Mouse (Mus musculus) limb, embryonic 15.5 days (tissue): ENCODE measurements around the gene Rgs8. TPM values are rescaled to one million over a fixed set of nuclear protein-coding genes. Genes with fewer than 3 reads are reported as not detected.

ENCODE experiments used
- ATAC-seq: fragments of 200-750 bp; cut with Nextera tagmentation; 2 replicates; pipeline ENCODE4 v1.8.0; 2017; ENCODE audit warnings: low read depth, moderate TSS enrichment; ENCODE audit not compliant: insufficient number of reproducible peaks, low FRiP score, low TSS enrichment
- H3K27ac ChIP-seq: fragments of 300-500 bp; sonication (generic); 2 replicates; pipeline ENCODE4 v1.5.1; 2015; ENCODE audit warnings: moderate library complexity, mild to moderate bottlenecking, inconsistent platforms
- H3K27me3 ChIP-seq: fragments of 300-500 bp; sonication (generic); 2 replicates; pipeline ENCODE4 v1.6.1; 2015; ENCODE audit warnings: inconsistent platforms
- H3K36me3 ChIP-seq: fragments of 300-500 bp; sonication (generic); 2 replicates; pipeline ENCODE4 v1.6.1; 2015; ENCODE audit warnings: inconsistent platforms
- H3K4me1 ChIP-seq: fragments of 300-500 bp; sonication (generic); 2 replicates; pipeline ENCODE4 v1.6.1; 2015; ENCODE audit warnings: inconsistent platforms
- H3K4me2 ChIP-seq: fragments of 300-500 bp; sonication (generic); 2 replicates; pipeline ENCODE4 v1.6.1; 2015; ENCODE audit warnings: mild to moderate bottlenecking, inconsistent platforms
- H3K4me3 ChIP-seq: fragments of 300-500 bp; sonication (generic); 2 replicates; pipeline ENCODE4 v1.5.1; 2015; ENCODE audit warnings: mild to moderate bottlenecking, inconsistent platforms
- H3K9ac ChIP-seq: fragments of 300-500 bp; sonication (generic); 2 replicates; pipeline ENCODE4 v1.6.1; 2015; ENCODE audit warnings: inconsistent platforms
- H3K9me3 ChIP-seq: fragments of 300-500 bp; sonication (generic); 2 replicates; pipeline ENCODE4 v1.6.1; 2016; ENCODE audit warnings: inconsistent platforms
- WGBS: fragments of 180-500 bp; shearing (Covaris S2); methylation state at CpG from one replicate; pipeline ENCODE4 v1.1.7; 2015; 5-methylcytosine and 5-hydroxymethylcytosine counted together
- polyA plus RNA-seq: library from polyadenylated mRNA; unstranded; fragments of >200 nt; fragmentation: Nextera tagmentation; extraction: Ambion mirVana; gene quantifications from 2 replicates; pipeline ENCODE4 v1.2.1, GENCODE M21; 2015

The Rgs8 gene
- polyA plus RNA-seq, 1 experiment from 2014 or later: 0.91 TPM

DNA sequence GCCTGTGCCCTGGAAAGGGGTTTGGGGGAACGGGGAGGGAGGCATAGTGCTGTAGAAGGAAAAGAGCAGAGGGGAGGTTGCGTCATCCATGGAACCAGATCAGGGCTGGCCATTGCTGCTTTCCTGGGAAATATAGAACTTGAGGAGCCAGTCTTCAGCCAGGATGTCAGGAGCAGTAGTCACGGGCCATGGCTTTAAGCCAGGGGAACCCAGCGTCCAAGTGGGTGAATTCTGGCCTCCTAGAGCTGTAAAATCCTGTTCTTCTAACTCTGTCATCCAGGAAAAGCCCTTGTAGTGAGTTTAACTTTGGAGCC is 8.8 kb downstream of the Rgs8 start:
- no peaks in the 10 kb centered on the region for H3K9me3 ChIP-seq
- H3K27me3 ChIP-seq: peaks cover 11% of the 10 kb centered on the region; the same call in 1 of the 2 replicates
- peaks cover 33% of the 10 kb centered on the region for H3K4me1 ChIP-seq
- H3K9ac ChIP-seq: no peak overlapping the region
- no peak overlapping the region for H3K4me2 ChIP-seq
- peak overlapping the region; percentile 29 for H3K27ac ChIP-seq
- no peaks in the 10 kb centered on the region for H3K36me3 ChIP-seq
- no peak overlapping the region for H3K4me3 ChIP-seq
- ATAC-seq: no peak
- 18% methylated on average over 4 of the region's 4 CpGs for WGBS

- H3K9ac ChIP-seq: no peak overlapping the region
- H3K27me3 ChIP-seq: peaks cover 13% of the 10 kb centered on the region; the same call in 1 of the 2 replicates
- no peak for ATAC-seq
- no peaks in the 10 kb centered on the region for H3K9me3 ChIP-seq
- H3K36me3 ChIP-seq: no peaks in the 10 kb centered on the region
- H3K27ac ChIP-seq: 0 out of 2 replicates have a peak overlapping the region, but pooled peaks have one; percentile 29
- WGBS: 47% methylated on average over 4 of the region's 4 CpGs
- H3K4me3 ChIP-seq: no peak overlapping the region
- H3K4me2 ChIP-seq: no peak overlapping the region
- H3K4me1 ChIP-seq: peaks cover 39% of the 10 kb centered on the region
Observed at GRCm38 (mm10) chr1:153662362-153662761, 9.5 kb downstream of the Rgs8 start.

DNA sequence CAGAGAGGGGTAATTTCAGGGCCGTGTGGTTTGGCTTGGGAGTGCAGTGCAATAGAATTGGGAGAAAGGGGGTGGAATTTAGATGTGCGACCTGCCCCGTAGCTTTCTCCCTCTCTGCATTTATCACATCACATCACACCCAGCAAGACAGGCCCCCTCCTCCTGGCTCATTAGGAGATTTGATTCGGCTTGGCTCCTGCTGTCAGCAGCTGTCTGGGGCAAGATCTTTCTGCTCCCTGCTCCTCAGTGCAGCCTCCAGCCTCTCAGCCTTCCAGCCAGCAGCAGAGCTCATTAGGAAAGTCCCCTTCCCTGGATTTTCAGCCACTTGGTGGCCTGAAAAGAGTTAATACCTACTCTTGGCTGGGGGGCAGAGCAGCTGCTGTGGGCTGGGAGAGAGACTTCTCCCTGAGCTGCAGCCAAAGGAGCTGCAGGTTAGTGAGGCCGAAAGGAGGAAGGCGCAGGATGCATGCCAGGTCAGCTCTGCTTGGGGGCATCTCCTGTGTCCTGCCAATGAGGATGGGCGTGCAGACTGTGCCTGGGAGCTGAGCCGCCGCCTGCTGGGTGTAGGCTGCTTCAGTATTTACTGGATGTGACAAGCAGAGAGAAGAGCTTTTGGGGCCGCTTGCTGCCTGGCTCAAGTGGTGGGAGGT is 12.4 kb downstream of the Rgs8 start:
- ATAC-seq: peak; percentile 33
- Histone ChIP-seq H3K27me3 (peaks cover 14% of the 10 kb centered on the region; the same call in 1 of the 2 replicates), H3K9me3 (no peaks in the 10 kb centered on the region), H3K36me3 (no peaks in the 10 kb centered on the region), H3K9ac (no peak overlapping the region), H3K4me1 (peaks cover 38% of the 10 kb centered on the region), H3K27ac (0 out of 2 replicates have a peak overlapping the region, but pooled peaks have one; percentile 38), H3K4me3 (no peak overlapping the region), H3K4me2 (0 out of 2 replicates have a peak overlapping the region, but pooled peaks have one; percentile 15)
- WGBS: 5% methylated on average over 10 of the region's 10 CpGs

DNA sequence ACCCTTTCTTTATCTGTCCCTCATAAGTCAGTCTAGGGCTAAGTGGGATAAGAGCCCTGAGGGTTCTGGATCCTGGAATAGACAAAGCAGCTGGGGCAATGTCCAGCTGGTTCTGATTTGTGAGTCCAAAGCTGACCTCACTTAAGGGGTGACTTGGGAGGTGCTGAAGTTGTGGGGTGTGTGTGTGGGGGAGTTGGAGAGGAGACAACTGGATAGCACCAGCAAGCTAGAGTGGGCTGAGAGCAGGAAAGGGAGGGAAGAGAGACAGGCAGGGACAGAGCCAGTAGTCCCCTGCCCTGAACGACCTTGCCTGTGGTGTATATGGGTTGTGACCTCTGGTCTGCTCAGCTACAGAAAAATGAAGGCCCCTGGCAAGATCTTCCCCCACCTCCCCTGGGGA is 13.4 kb downstream of the Rgs8 start:
- H3K27me3 ChIP-seq: peaks cover 14% of the 10 kb centered on the region; the same call in 1 of the 2 replicates
- no peak for ATAC-seq
- no peak overlapping the region for H3K4me2 ChIP-seq
- H3K9ac ChIP-seq: no peak overlapping the region
- no peak overlapping the region for H3K4me3 ChIP-seq
- H3K4me1 ChIP-seq: peaks cover 38% of the 10 kb centered on the region
- H3K27ac ChIP-seq: no peak overlapping the region
- no peaks in the 10 kb centered on the region for H3K36me3 ChIP-seq
- H3K9me3 ChIP-seq: no peaks in the 10 kb centered on the region
- WGBS: 0% methylated on average over 1 of the region's 1 CpGs

- ATAC-seq: no peak
Observed at GRCm38 (mm10) chr1:153667244-153667727, 14.5 kb downstream of the Rgs8 start.

GRCm38 (mm10) chr1:153667781-153668180 is 15.0 kb downstream of the Rgs8 start:
- Histone ChIP-seq H3K9ac (no peak overlapping the region), H3K4me1 (peaks cover 30% of the 10 kb centered on the region), H3K4me2 (no peak overlapping the region), H3K36me3 (no peaks in the 10 kb centered on the region), H3K9me3 (no peaks in the 10 kb centered on the region), H3K27me3 (peaks cover 10% of the 10 kb centered on the region; the same call in 1 of the 2 replicates), H3K4me3 (no peak overlapping the region), H3K27ac (no peak overlapping the region)
- 63% methylated on average over 5 of the region's 5 CpGs for WGBS
- ATAC-seq: no peak

More at GRCm38 (mm10) chr1:153667244-153667727, 14.5 kb downstream of the Rgs8 start:
- Histone ChIP-seq H3K9ac (no peak overlapping the region), H3K4me1 (peaks cover 30% of the 10 kb centered on the region), H3K36me3 (no peaks in the 10 kb centered on the region), H3K27ac (no peak overlapping the region), H3K27me3 (peaks cover 10% of the 10 kb centered on the region; the same call in 1 of the 2 replicates), H3K4me3 (no peak overlapping the region), H3K4me2 (no peak overlapping the region), H3K9me3 (no peaks in the 10 kb centered on the region)
- 43% methylated on average over 4 of the region's 4 CpGs for WGBS

GRCm38 (mm10) chr1:153669086-153669485 is 16.3 kb downstream of the Rgs8 start:
- Histone ChIP-seq H3K27me3 (peaks cover 10% of the 10 kb centered on the region; the same call in 1 of the 2 replicates), H3K4me3 (no peak overlapping the region), H3K27ac (no peak overlapping the region), H3K9me3 (no peaks in the 10 kb centered on the region), H3K9ac (no peak overlapping the region), H3K4me2 (no peak overlapping the region), H3K4me1 (peaks cover 30% of the 10 kb centered on the region), H3K36me3 (no peaks in the 10 kb centered on the region)
- WGBS: 69% methylated on average over 7 of the region's 7 CpGs
- ATAC-seq: no peak

- no peak overlapping the region for H3K4me3 ChIP-seq
- H3K27ac ChIP-seq: no peak overlapping the region
- 67% methylated on average over 3 of the region's 3 CpGs for WGBS
- H3K4me1 ChIP-seq: peaks cover 29% of the 10 kb centered on the region
- no peaks in the 10 kb centered on the region for H3K36me3 ChIP-seq
- no peak overlapping the region for H3K4me2 ChIP-seq
- peaks cover 8% of the 10 kb centered on the region; the same call in 1 of the 2 replicates for H3K27me3 ChIP-seq
- no peak overlapping the region for H3K9ac ChIP-seq
- ATAC-seq: no peak
- no peaks in the 10 kb centered on the region for H3K9me3 ChIP-seq
Observed at GRCm38 (mm10) chr1:153669728-153670127, 16.9 kb downstream of the Rgs8 start.

DNA sequence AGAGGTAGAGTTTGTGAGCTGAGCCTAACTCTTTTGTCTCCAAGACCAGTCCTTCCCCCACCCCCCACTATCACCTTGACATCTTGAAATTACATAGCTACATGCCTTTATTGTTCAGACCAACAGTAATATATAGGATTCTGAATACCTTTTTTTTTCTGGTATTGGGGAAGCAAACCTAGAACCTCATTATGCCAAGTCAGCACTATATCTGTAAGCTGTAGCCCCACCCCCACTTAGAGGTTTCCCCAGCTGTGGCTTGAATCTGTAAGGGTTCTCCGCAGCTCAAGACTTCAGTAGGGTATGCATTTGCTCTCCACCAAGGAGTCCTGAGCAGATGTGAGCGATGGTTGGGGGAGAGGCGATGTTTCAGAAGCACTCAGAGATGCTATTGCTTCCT is 18.5 kb downstream of the Rgs8 start:
- Histone ChIP-seq H3K36me3 (no peaks in the 10 kb centered on the region), H3K27ac (no peak overlapping the region), H3K4me1 (peaks cover 14% of the 10 kb centered on the region), H3K9ac (no peak overlapping the region), H3K4me2 (no peak overlapping the region), H3K9me3 (no peaks in the 10 kb centered on the region), H3K27me3 (peaks cover 8% of the 10 kb centered on the region; the same call in 1 of the 2 replicates), H3K4me3 (no peak overlapping the region)
- WGBS: 82% methylated on average over 3 of the region's 3 CpGs
- no peak for ATAC-seq

DNA sequence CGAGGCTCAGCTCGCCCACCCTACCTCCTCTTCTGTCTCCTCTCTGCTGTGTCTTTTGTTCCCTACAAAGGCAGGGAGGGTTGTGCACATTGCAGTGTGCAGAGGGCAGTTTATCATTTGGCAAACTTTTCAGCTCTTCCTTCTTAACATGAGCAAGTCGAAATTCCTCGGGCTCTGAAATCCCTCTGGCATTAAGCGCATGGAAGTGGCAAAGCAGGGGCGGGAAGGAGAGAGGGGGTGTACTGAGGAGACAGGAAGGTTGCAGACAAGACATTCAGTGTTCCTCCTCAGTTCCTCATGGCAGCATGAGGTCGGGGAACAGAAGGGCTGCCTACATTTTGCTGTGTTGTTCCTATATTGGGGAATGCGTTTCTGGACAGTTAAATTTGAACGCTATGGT is 19.9 kb downstream of the Rgs8 start:
- 66% methylated on average over 9 of the region's 9 CpGs for WGBS
- H3K9ac ChIP-seq: no peak overlapping the region
- H3K9me3 ChIP-seq: no peaks in the 10 kb centered on the region
- 0 out of 2 replicates have a peak, but pooled peaks cover 2% of the 10 kb centered on the region for H3K27me3 ChIP-seq
- no peak overlapping the region for H3K4me2 ChIP-seq
- H3K4me1 ChIP-seq: peaks cover under 1% of the 10 kb centered on the region; the same call in 1 of the 2 replicates
- no peak overlapping the region for H3K27ac ChIP-seq
- H3K36me3 ChIP-seq: no peaks in the 10 kb centered on the region
- no peak overlapping the region for H3K4me3 ChIP-seq
- no peak for ATAC-seq

DNA sequence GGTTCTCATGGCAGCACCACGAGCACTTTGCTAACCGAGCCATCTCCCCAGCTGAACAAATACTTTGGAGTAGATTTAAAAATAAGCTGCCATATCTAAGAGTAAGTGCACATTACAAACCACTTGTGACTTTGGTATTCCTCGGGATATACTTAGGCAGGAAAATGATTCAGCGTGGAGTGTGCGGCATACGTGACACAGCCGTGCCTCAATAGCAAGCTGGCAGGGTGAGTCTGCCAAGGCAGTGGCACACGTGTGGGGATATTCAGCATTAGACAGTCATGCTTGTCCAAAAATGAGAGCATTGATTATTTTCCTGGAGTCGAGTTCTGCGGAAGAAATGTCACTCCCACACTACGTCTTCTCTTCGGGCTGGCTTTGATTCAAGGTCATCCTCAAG is 21.1 kb downstream of the Rgs8 start:
- no peak overlapping the region for H3K9ac ChIP-seq
- 77% methylated on average over 12 of the region's 12 CpGs for WGBS
- ATAC-seq: no peak

DNA sequence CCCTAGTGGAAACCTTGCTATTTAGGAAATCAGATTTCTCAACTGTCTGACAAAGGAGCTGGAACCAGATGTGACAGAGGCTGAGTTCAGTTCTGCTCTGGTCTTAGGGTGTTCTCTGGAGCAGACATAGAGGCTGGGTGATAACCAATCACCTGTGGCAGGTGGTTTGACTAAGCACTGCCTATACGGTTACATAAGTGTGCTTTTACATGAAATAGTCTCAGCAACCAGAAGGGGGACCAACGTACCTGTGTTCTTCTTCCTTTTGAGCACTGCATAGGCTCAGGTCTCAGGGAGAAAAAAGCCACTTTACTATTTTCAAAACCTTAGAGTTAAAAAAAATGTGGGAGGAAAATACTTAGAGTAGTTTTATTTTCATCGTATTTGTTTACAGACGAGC is 22.8 kb downstream of the Rgs8 start:
- H3K4me2 ChIP-seq: no peak overlapping the region
- no peak overlapping the region for H3K4me3 ChIP-seq
- H3K9me3 ChIP-seq: no peaks in the 10 kb centered on the region
- WGBS: 71% methylated on average over 4 of the region's 4 CpGs
- ATAC-seq: no peak
- no peak overlapping the region for H3K27ac ChIP-seq
- H3K9ac ChIP-seq: no peak overlapping the region
- H3K36me3 ChIP-seq: no peaks in the 10 kb centered on the region
- H3K4me1 ChIP-seq: peaks cover 14% of the 10 kb centered on the region
- H3K27me3 ChIP-seq: no peaks in the 10 kb centered on the region

More for the DNA sequence above, 21.1 kb downstream of the Rgs8 start:
- Histone ChIP-seq H3K4me1 (peaks cover 2% of the 10 kb centered on the region; the same call in 1 of the 2 replicates), H3K27ac (no peak overlapping the region), H3K4me2 (no peak overlapping the region), H3K36me3 (no peaks in the 10 kb centered on the region), H3K4me3 (no peak overlapping the region), H3K27me3 (no peaks in the 10 kb centered on the region), H3K9me3 (no peaks in the 10 kb centered on the region)
